Mouse (Mus musculus): ENCODE measurements around the gene Fmnl2. TPM values are rescaled to one million over a fixed set of nuclear protein-coding genes. Genes with fewer than 3 reads are reported as not detected.

The Fmnl2 gene
- total RNA-seq, 2 experiments from 2014 or later: 4.4 to 5.7 TPM

Other genes with a start within 250 kb of the Fmnl2 start
- gene Cacnb4, start 181.0 kb upstream of the Fmnl2 start, total RNA-seq (2014; fragmentation: Nextera tagmentation): not detected in 2 replicates
- gene Cacnb4, start 181.0 kb upstream of the Fmnl2 start, total RNA-seq (2017): not detected in 2 replicates
- 12.6 and 21.4 TPM in 2 replicates for gene Stam2, start 115.6 kb upstream of the Fmnl2 start, total RNA-seq (2014; fragmentation: Nextera tagmentation)
- 15.6 and 18.3 TPM in 2 replicates for gene Stam2, start 115.6 kb upstream of the Fmnl2 start, total RNA-seq (2017)

Data from granulocyte monocyte progenitor cell, adult 5-6 weeks (primary cell).